Comparison of ENCODE assay signal across 8 mouse cellular contexts in genomic region chr1:86488326-86488725, GRCm38 (mm10). TPM values are rescaled to one million over a fixed set of nuclear protein-coding genes. Genes with fewer than 3 reads are reported as not detected.
A peak's percentile ranks its signal among the peaks of the same experiment; 100 is the strongest.
DNase-seq lines count a peak whose midpoint lies in the region; ATAC-seq and TF ChIP-seq lines count a peak whose summit lies in the region.

No protein-coding gene starts in this region.

- H3K9ac ChIP-seq in MEL (ENCODE audit: control insufficient read depth, low read depth, low read length, poor library complexity, severe bottlenecking): peak overlapping the region; percentile 95
- peak overlapping the region; percentile 93 for H3K9ac ChIP-seq in hindbrain, embryonic 11.5 days (ENCODE audit: low read depth, low read length)
- H3K9ac ChIP-seq in liver, embryonic 11.5 days (ENCODE audit: low read depth, low read length): peak overlapping the region; percentile 98

- peak overlapping the region; percentile 72 for H3K4me2 ChIP-seq in hindbrain, embryonic 11.5 days (replicated peaks; ENCODE audit: low read depth, low read length)
- H3K4me2 ChIP-seq in liver, embryonic 11.5 days: peak overlapping the region; percentile 89

- no peak; a peak in 1 of 4 replicates for TF ChIP-seq POLR2A in MEL (IDR thresholded peaks at IDR 0.05; ENCODE audit: control insufficient read depth in 1 of 2, insufficient read depth in 1 of 2, low read depth in 1 of 2, low read length in 2 of 2, poor library complexity in 1 of 2)

- H3K27me3 ChIP-seq in heart, embryonic 10.5 days (ENCODE audit: insufficient read depth, poor library complexity, severe bottlenecking): no peaks in the 10 kb centered on the region
- H3K27me3 ChIP-seq in MEL (ENCODE audit: control insufficient read depth in 1 of 2, insufficient read depth in 2 of 2, low read length in 2 of 2): no peaks in the 10 kb centered on the region
- no peaks in the 10 kb centered on the region for H3K27me3 ChIP-seq in hindbrain, embryonic 11.5 days (ENCODE audit: control insufficient read depth, insufficient read depth, low read length)
- H3K27me3 ChIP-seq in liver, embryonic 11.5 days (replicated peaks; ENCODE audit: control insufficient read depth, insufficient read depth, low read length): no peaks in the 10 kb centered on the region

- DNase-seq in heart, embryonic 10.5 days (ENCODE audit: low spot score): no peak
- no peak for DNase-seq in heart, postnatal 14 days
- DNase-seq in MEL (ENCODE audit: low read depth, low spot score): peak; percentile 64
- no peak for DNase-seq in hindbrain, embryonic 11.5 days (ENCODE audit: low spot score)
- DNase-seq in liver, embryonic 11.5 days (ENCODE audit: low spot score): no peak
- DNase-seq in yolk sac, embryonic 10.5 days (ENCODE audit: low spot score): peak; percentile 66

- no peaks in the 10 kb centered on the region for H3K36me3 ChIP-seq in heart, embryonic 10.5 days
- H3K36me3 ChIP-seq in MEL (ENCODE audit: control insufficient read depth in 1 of 2, insufficient read depth in 2 of 2, low read length in 2 of 2): peaks cover 0 to 17% of the 10 kb centered on the region in 2 experiments; a peak in 2 of 4 replicates
- no peaks in the 10 kb centered on the region for H3K36me3 ChIP-seq in hindbrain, embryonic 11.5 days (ENCODE audit: control insufficient read depth, insufficient read depth, low read length)
- H3K36me3 ChIP-seq in liver, embryonic 11.5 days (ENCODE audit: control insufficient read depth, insufficient read depth, low read length): no peaks in the 10 kb centered on the region

- H3K27ac ChIP-seq in heart, embryonic 10.5 days: peak overlapping the region; percentile 100
- H3K27ac ChIP-seq in MEL (ENCODE audit: control insufficient read depth, low read depth, low read length): peak overlapping the region; percentile 92
- no peak overlapping the region; the same call in 1 of the 2 replicates for H3K27ac ChIP-seq in hindbrain, embryonic 11.5 days (ENCODE audit: low read depth, low read length)
- H3K27ac ChIP-seq in liver, embryonic 11.5 days (ENCODE audit: low read depth, low read length): peak overlapping the region; percentile 85

- TF ChIP-seq RAD21 in MEL (IDR thresholded peaks at IDR 0.05; ENCODE audit: low read depth, low read length): no peak

- no peak for TF ChIP-seq CTCF in MEL (IDR thresholded peaks at IDR 0.05 in 2 of 3, conservative IDR thresholded peaks at IDR 0.05 in 1 of 3; ENCODE audit: control insufficient read depth in 1 of 3, insufficient read depth in 1 of 3, low read depth in 2 of 3, low read length in 3 of 3, poor library complexity in 1 of 3, severe bottlenecking in 1 of 3)

- 69% methylated on average over 7 of the region's 7 CpGs for WGBS in heart, embryonic 10.5 days
- WGBS in hindbrain, embryonic 11.5 days: 51% methylated on average over 7 of the region's 7 CpGs
- WGBS in liver, embryonic 11.5 days: 59% methylated on average over 7 of the region's 7 CpGs

- peak overlapping the region; percentile 80 for H3K4me3 ChIP-seq in heart, embryonic 10.5 days
- H3K4me3 ChIP-seq in MEL (ENCODE audit: control insufficient read depth in 1 of 2, insufficient read depth in 1 of 2, low read depth in 2 of 2, low read length in 2 of 2): peak overlapping the region; percentile 67 to 79
- peak overlapping the region; percentile 50 for H3K4me3 ChIP-seq in hindbrain, embryonic 11.5 days (ENCODE audit: low read depth, low read length)
- peak overlapping the region; percentile 85 for H3K4me3 ChIP-seq in liver, embryonic 11.5 days (ENCODE audit: low read depth, low read length)

- no peaks in the 10 kb centered on the region for H3K9me3 ChIP-seq in heart, embryonic 10.5 days
- no peaks in the 10 kb centered on the region for H3K9me3 ChIP-seq in MEL (replicated peaks; ENCODE audit: insufficient read depth, low read length)
- no peaks in the 10 kb centered on the region for H3K9me3 ChIP-seq in hindbrain, embryonic 11.5 days (ENCODE audit: control insufficient read depth, low read length)
- H3K9me3 ChIP-seq in liver, embryonic 11.5 days (ENCODE audit: control insufficient read depth, low read length): no peaks in the 10 kb centered on the region

- TF ChIP-seq EP300 in MEL (IDR thresholded peaks at IDR 0.05; ENCODE audit: low read depth in 1 of 2, low read length in 2 of 2): no peak; a peak in 1 of 4 replicates

- peaks cover 13% of the 10 kb centered on the region for H3K79me2 ChIP-seq in MEL (ENCODE audit: control insufficient read depth, insufficient read depth, low read length, poor library complexity)

- no peak for ATAC-seq in hindbrain, embryonic 11.5 days (ENCODE audit: low FRiP score)
- ATAC-seq in liver, embryonic 11.5 days (replicated peaks; ENCODE audit: low FRiP score): no peak
- ATAC-seq in granulocyte monocyte progenitor cell, adult 5-6 weeks (replicated peaks; ENCODE audit: poor library complexity, severe bottlenecking): no peak
- ATAC-seq in activated CD4-positive, CD25-positive, alpha-beta regulatory T cell, adult 4 months: no peak

- intact Hi-C loops in heart, postnatal 14 days (cut with DNase I): no loop called here

- H3K4me1 ChIP-seq in heart, embryonic 10.5 days: peaks cover 25% of the 10 kb centered on the region
- H3K4me1 ChIP-seq in MEL (ENCODE audit: control insufficient read depth in 1 of 2, insufficient read depth in 2 of 2, low read length in 2 of 2): peaks cover 7 to 18% of the 10 kb centered on the region in 2 experiments
- peaks cover 2% of the 10 kb centered on the region; the same call in 1 of the 2 replicates for H3K4me1 ChIP-seq in hindbrain, embryonic 11.5 days (replicated peaks; ENCODE audit: control insufficient read depth, insufficient read depth, low read length)
- peaks cover 23% of the 10 kb centered on the region for H3K4me1 ChIP-seq in liver, embryonic 11.5 days (replicated peaks; ENCODE audit: control insufficient read depth, insufficient read depth, low read length)

TF ChIP-seq in MEL, 35 proteins besides CTCF, POLR2A, EP300 and RAD21:
- TF ChIP-seq MXI1 (IDR thresholded peaks at IDR 0.05; ENCODE audit: low read depth, low read length) (peak; percentile 34; the same call in 1 of the 2 replicates), ELF1 (IDR thresholded peaks at IDR 0.05; ENCODE audit: low read depth, low read length) (0 out of 2 replicates have a peak, but pooled peaks have one; percentile 8), MAZ (IDR thresholded peaks at IDR 0.05; ENCODE audit: low read depth, low read length) (0 out of 2 replicates have a peak, but pooled peaks have one; percentile 11), TCF12 (IDR thresholded peaks at IDR 0.05; ENCODE audit: low read depth, low read length) (0 out of 2 replicates have a peak, but pooled peaks have one; percentile 16), SMC3 (IDR thresholded peaks at IDR 0.05; ENCODE audit: low read depth, low read length) (no peak), E2F4 (IDR thresholded peaks at IDR 0.05; ENCODE audit: borderline replicate concordance, low read depth, low read length) (0 out of 2 replicates have a peak, but pooled peaks have one; percentile 32)

RNA-seq across cellular contexts. Expression of gene Ptma, which starts 38.2 kb away (rescaled TPM):
- polyA plus RNA-seq in heart, embryonic 10.5 days (2016; fragmentation: Nextera tagmentation; extraction: Ambion mirVana): 1,013 and 1,650 TPM in 2 replicates
- total RNA-seq in heart, postnatal 14 days (2021): 100 to 1,000 TPM; 290 to 401 TPM
- total RNA-seq in MEL (2012; rRNA removed): 3,309 and 3,407 TPM in 2 replicates
- polyA plus RNA-seq in MEL (2012; ENCODE audit: insufficient read depth in 1 of 2, insufficient read length in 2 of 2, low read depth in 1 of 2, low replicate concordance in 2 of 2, missing spikeins in 1 of 2): 1,000 to 10,000 TPM; 2,419 to 4,891 TPM
- polyA plus RNA-seq in hindbrain, embryonic 11.5 days (2014; fragmentation: Nextera tagmentation; extraction: Ambion mirVana): 3,351 and 3,402 TPM in 2 replicates
- polyA plus RNA-seq in liver, embryonic 11.5 days (2014; fragmentation: Nextera tagmentation; extraction: Ambion mirVana): 2,666 and 2,805 TPM in 2 replicates
- total RNA-seq in granulocyte monocyte progenitor cell, adult 5-6 weeks (2014; fragmentation: Nextera tagmentation): 3,814 and 3,953 TPM in 2 replicates
- total RNA-seq in granulocyte monocyte progenitor cell, adult 5-6 weeks (2017): 7,771 and 8,789 TPM in 2 replicates
- 1,000 to 10,000 TPM; 2,967 to 3,416 TPM for polyA plus RNA-seq in activated CD4-positive, CD25-positive, alpha-beta regulatory T cell, adult 4 months (2017; shearing (Covaris generic))

Comparison
In these comparisons a context has a peak if more than half of its experiments do, and no peak if none do; other contexts are left out.
1. DNase-seq: peak in MEL (single experiment) and yolk sac, embryonic 10.5 days (single experiment); none in heart, embryonic 10.5 days (single experiment), heart, postnatal 14 days (0 of 2), hindbrain, embryonic 11.5 days (single experiment) and liver, embryonic 11.5 days (single experiment).
2. Peak in every context shown above with its lines, with median percentiles within 50 percentile points of each other: H3K4me3 ChIP-seq and H3K9ac ChIP-seq.